Mouse (Mus musculus): ENCODE measurements at regions not wholly inside any gene's neighbourhood (a gene's known extent, or its start where the extent isn't known, plus 50 kb on each side); places are given as distances from the start of the nearest gene placed in this dataset.
"Not testable (repeated sequence)": the region's sequence is repeated elsewhere in the genome, so short reads cannot be mapped to it uniquely, and the experiment has no call there.

DNA sequence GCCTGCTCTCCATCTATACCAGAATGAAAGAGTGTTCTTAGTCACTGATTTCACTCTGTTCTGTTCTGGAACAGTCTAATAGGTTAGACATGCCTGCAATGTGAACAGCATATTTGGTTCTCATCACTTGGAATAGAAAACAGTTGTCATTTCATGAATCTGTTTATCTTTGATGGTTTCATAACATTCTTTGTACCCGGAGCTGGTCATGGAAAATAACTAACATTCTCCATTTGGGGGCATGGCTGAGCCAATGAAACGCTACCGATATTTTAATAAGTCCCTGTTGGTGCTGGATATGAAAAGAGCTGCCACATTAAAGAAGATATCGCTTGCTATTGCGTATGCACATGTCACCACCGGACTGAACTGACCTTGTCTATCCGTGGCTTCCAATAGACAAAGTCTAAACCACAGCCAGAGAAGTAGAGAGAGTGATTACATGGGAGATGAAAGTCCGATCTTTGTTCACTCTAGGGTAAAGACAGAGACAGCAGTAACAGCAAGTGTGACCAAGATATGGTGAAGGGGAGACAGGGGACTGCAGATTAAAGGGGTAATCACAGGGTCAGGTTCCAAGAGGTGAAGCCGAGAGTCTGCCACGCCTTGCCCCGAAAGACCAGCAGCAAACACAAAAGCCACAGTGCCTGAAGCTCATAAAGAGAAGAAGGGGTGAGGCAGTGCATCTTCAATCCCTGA lies 124.5 kb upstream of the Nebl start:
- TF ChIP-seq POLR2A (IDR thresholded peaks at IDR 0.05; ENCODE audit: insufficient read depth, low read depth, low read length) (no peak), CTCF (IDR thresholded peaks at IDR 0.05; ENCODE audit: insufficient read depth, low read depth, low read length) (no peak)
- no peak overlapping the region for H3K4me3 ChIP-seq (ENCODE audit: insufficient read depth, low read depth, low read length)
- H3K27ac ChIP-seq (ENCODE audit: insufficient read depth, low read depth, low read length), result no peak overlapping the region
- H3K4me1 ChIP-seq (ENCODE audit: control insufficient read depth, insufficient read depth, low read length), result no peaks in the 10 kb centered on the region
- WGBS, result 91% methylated on average over 11 of the region's 11 CpGs

DNA sequence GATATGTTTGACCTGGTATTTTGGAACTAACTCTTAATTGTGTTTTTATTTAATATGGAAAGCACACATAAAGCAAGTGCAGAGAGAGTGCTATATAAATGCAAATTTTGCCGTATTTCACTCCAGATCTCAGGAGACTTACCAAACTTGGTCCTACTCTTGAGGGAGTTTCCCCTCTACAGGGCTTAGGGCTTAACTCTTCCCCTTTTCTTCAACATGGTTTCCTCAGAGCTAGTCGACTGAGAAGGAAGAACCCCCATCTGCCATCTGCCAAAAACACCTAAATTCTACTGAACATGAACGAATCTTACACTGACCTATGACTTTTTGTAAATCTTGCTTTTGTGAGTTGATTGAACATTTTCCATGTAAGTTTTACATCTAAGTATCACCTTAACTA lies 122.8 kb upstream of the Nebl start:
- no peak overlapping the region for H3K27ac ChIP-seq (ENCODE audit: insufficient read depth, low read depth, low read length)
- H3K4me3 ChIP-seq (ENCODE audit: insufficient read depth, low read depth, low read length), result no peak overlapping the region
- no peaks in the 10 kb centered on the region for H3K4me1 ChIP-seq (ENCODE audit: control insufficient read depth, insufficient read depth, low read length)
- WGBS, result 63% methylated on average over 3 of the region's 3 CpGs
- TF ChIP-seq POLR2A (IDR thresholded peaks at IDR 0.05; ENCODE audit: insufficient read depth, low read depth, low read length) (no peak), CTCF (IDR thresholded peaks at IDR 0.05; ENCODE audit: insufficient read depth, low read depth, low read length) (no peak)

DNA sequence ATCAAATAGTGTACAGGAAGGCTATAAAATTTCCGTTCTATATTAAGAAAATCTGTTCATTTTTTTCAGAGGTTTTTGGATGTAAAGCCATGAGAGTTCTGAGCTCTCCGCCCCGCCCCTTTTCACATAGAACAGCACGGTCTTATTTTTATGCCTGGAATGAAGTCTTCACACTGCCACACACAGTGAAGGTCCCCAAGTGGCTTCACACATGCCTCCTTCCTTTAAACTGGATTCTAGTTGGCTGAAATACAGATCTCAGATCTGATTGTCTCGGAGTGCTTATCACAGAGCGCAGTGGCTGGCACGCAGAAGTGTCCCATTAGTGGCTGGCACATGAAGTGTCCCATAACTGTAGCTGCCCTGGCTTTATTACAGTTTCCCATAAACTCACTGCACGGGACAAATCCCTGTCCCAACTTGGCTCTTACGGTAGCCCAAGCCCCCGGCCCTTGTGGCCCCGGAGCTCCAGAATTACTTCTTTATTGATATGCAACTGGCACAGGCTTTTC lies 122.3 kb upstream of the Nebl start:
- Histone ChIP-seq H3K4me1 (ENCODE audit: control insufficient read depth, insufficient read depth, low read length) (no peaks in the 10 kb centered on the region), H3K27ac (ENCODE audit: insufficient read depth, low read depth, low read length) (no peak overlapping the region), H3K4me3 (ENCODE audit: insufficient read depth, low read depth, low read length) (no peak overlapping the region)
- no peak for TF ChIP-seq CTCF (IDR thresholded peaks at IDR 0.05; ENCODE audit: insufficient read depth, low read depth, low read length)
- TF ChIP-seq POLR2A (IDR thresholded peaks at IDR 0.05; ENCODE audit: insufficient read depth, low read depth, low read length), result no peak
- WGBS, result 39% methylated on average over 11 of the region's 11 CpGs

DNA sequence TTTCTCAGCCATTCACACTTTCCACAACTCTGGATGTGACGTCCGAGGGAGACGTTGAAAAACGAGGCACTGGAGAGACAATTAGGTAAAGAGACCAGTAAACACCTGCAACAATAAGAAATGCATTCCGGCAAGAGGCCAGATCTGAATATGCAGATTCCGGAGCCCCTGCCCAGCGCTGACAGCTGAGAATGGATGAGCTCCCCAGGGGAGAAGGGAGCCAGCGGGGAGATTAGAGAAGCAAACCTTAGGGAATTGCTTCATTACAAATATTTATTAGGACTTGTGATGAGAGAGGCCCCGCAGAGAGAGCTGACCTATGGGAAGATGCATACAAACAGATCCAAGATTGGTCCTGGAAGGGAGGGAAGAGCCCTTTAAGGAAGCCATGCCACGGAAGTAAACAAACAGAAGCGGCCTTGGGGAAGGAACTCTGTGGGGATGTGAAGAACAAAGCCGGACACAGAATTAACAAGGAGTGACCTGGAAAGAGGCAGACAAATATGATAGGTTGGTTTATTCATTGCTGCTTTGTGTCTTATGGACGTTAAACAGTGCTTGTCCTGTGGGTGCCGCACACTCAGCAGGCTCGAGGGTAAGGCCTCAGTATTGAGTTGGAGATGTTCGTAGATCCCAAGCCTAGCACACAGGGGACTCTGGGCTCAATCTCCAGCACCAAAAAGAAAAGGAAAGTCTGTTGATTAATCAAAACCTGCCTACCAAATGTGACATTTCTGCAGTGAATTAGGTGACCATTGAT lies 121.7 kb upstream of the Nebl start:
- Histone ChIP-seq H3K27ac (ENCODE audit: insufficient read depth, low read depth, low read length) (no peak overlapping the region), H3K4me3 (ENCODE audit: insufficient read depth, low read depth, low read length) (no peak overlapping the region), H3K4me1 (ENCODE audit: control insufficient read depth, insufficient read depth, low read length) (no peaks in the 10 kb centered on the region)
- TF ChIP-seq POLR2A (IDR thresholded peaks at IDR 0.05; ENCODE audit: insufficient read depth, low read depth, low read length) (no peak), CTCF (IDR thresholded peaks at IDR 0.05; ENCODE audit: insufficient read depth, low read depth, low read length) (no peak)
- 41% methylated on average over 16 of the region's 16 CpGs for WGBS

DNA sequence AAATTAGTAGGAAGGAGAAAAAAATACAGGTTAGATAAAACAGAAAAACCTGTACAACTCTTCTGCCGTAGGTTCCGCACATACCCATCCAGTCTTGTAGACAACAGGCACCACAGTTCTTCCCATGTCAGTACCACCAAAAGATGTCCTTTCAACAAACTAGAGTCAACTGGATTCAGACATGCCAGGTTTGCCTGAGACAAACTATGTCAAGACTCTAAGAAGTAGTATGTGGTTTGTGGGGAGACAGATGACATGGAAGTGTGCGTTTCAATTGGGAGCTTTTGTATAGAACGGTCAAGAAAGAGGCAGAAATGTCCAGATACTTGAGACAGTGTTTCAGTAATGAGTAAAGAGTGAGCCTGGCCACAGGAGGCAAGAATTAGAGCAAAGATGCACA lies 119.5 kb upstream of the Nebl start:
- TF ChIP-seq CTCF (IDR thresholded peaks at IDR 0.05; ENCODE audit: insufficient read depth, low read depth, low read length) (no peak), POLR2A (IDR thresholded peaks at IDR 0.05; ENCODE audit: insufficient read depth, low read depth, low read length) (no peak)
- H3K4me1 ChIP-seq (ENCODE audit: control insufficient read depth, insufficient read depth, low read length), result no peaks in the 10 kb centered on the region
- H3K27ac ChIP-seq (ENCODE audit: insufficient read depth, low read depth, low read length), result no peak overlapping the region
- WGBS, result 97% methylated on average over 4 of the region's 4 CpGs
- H3K4me3 ChIP-seq (ENCODE audit: insufficient read depth, low read depth, low read length), result no peak overlapping the region

DNA sequence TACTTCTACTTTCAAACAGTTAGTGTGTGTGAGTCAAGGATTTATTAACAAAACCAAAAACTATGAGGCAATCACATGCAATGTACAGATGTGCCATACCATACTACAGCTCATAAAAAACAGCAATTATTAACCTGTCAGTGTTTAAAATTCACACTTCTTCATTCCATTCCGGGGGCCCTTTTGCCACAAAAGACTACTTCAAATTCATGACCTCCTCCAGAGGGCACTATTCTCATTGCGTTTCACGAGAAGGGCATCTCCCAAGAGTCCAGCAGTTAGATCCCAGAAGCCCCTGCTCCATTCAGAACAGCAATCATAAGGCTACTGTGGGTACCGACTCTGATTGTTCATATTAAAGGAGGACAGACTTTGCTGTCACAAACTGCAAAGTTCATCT lies 118.0 kb upstream of the Nebl start:
- no peak overlapping the region for H3K4me3 ChIP-seq (ENCODE audit: insufficient read depth, low read depth, low read length)
- TF ChIP-seq CTCF (IDR thresholded peaks at IDR 0.05; ENCODE audit: insufficient read depth, low read depth, low read length) (no peak), POLR2A (IDR thresholded peaks at IDR 0.05; ENCODE audit: insufficient read depth, low read depth, low read length) (no peak)
- no peaks in the 10 kb centered on the region for H3K4me1 ChIP-seq (ENCODE audit: control insufficient read depth, insufficient read depth, low read length)
- WGBS, result 31% methylated on average over 4 of the region's 4 CpGs
- H3K27ac ChIP-seq (ENCODE audit: insufficient read depth, low read depth, low read length), result no peak overlapping the region

DNA sequence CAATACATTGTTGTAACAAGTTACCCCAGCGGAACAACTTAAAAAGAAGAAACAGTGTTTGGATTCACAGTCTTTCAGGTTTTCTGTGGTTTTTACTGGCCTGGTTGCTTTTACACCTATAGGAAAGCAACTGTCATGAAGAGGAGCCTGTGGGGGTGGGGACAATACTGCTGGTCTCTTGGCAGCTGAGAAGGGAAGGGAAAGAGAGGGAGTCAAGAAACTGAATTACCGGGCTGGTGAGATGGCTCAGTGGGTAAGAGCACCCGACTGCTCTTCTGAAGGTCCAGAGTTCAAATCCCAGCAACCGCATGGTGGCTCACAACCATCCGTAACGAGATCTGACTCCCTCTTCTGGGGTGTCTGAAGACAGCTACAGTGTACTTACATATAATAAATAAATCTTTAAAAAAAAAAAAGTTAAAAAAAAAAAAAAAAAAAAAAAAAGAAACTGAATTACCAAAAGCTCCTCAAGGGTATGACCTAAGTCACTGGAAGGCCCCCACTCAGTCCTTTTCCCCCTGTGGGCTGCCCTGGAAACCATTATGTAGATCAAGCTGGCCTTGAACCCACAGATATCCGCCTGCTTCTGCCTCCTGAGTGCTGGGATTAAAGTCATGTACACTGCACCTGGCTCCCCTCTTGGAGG lies 114.3 kb upstream of the Nebl start:
- H3K4me3 ChIP-seq (ENCODE audit: insufficient read depth, low read depth, low read length); H3K4me1 ChIP-seq (ENCODE audit: control insufficient read depth, insufficient read depth, low read length); H3K27ac ChIP-seq (ENCODE audit: insufficient read depth, low read depth, low read length): not testable (repeated sequence)
- WGBS, result 95% methylated on average over 7 of the region's 7 CpGs

DNA sequence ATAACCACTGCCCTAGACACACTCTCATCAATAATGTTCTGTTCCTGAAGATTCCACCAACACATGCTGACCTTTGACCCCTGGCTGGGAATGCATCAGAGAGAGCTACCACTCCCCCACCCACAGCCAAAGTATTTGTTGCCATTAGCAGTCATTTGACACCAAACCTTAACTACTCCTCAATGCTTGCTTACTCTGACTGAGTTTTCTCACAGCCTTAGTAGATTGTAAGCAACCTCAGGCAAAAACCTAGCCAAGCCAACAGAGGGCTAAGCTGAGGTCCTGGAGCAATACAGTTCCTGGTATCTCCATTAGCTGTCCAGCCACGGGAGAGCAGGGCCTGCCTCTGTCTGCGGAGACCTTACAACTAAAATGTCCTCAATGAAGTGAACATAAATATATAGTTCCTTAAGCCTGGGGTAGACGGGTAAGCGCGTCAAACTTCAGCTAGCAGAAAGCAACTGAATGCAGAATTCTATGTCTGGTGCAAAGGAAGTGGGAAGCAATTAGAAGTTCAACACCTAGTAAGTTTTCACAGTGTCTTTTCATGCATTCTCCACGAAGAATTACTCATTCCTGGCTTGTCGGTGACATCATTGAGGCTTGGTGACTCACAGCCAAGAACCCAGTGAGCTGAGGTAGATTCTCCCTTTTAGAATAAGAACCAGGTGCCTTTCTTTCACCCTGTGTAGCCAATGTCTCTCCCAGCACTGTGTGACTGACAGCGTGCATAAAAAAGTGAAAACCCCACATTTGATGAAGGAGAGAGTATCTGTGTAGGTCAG lies 113.6 kb upstream of the Nebl start:
- TF ChIP-seq CTCF (IDR thresholded peaks at IDR 0.05; ENCODE audit: insufficient read depth, low read depth, low read length) (no peak), POLR2A (IDR thresholded peaks at IDR 0.05; ENCODE audit: insufficient read depth, low read depth, low read length) (no peak)
- H3K4me3 ChIP-seq (ENCODE audit: insufficient read depth, low read depth, low read length), result no peak overlapping the region
- no peak overlapping the region for H3K27ac ChIP-seq (ENCODE audit: insufficient read depth, low read depth, low read length)
- WGBS, result 65% methylated on average over 8 of the region's 8 CpGs
- no peaks in the 10 kb centered on the region for H3K4me1 ChIP-seq (ENCODE audit: control insufficient read depth, insufficient read depth, low read length)
